Mouse (Mus musculus) heart, postnatal 0 days (tissue): ENCODE measurements at regions not wholly inside any gene's neighbourhood (a gene's known extent, or its start where the extent isn't known, plus 50 kb on each side); places are given as distances from the start of the nearest gene placed in this dataset.

Source experiments
- ATAC-seq: fragments of 200-750 bp; cut with Nextera tagmentation; 2 replicates; pipeline ENCODE4 v1.8.0; 2017; ENCODE audit warnings: low read depth, moderate number of reproducible peaks, moderate library complexity; ENCODE audit not compliant: insufficient read depth
- DNase-seq: peaks from one replicate; pipeline ENCODE4 v3.0.0-alpha.2; 2016; ENCODE audit warnings: low spot score
- H3K27ac ChIP-seq: fragments of 300-500 bp; sonication (generic); 2 replicates; pipeline ENCODE4 v1.5.1; 2014; ENCODE audit warnings: low read depth, mild to moderate bottlenecking
- H3K27me3 ChIP-seq: fragments of 300-500 bp; sonication (generic); 2 replicates; pipeline ENCODE4 v1.6.1; 2014; ENCODE audit warnings: low read length, mixed read lengths; ENCODE audit not compliant: control insufficient read depth, insufficient read depth
- H3K36me3 ChIP-seq: fragments of 300-500 bp; sonication (generic); replicated peaks from 2 replicates; pipeline ENCODE4 v1.6.1; 2014; ENCODE audit warnings: low read length, mixed read lengths; ENCODE audit not compliant: control insufficient read depth, insufficient read depth
- H3K4me1 ChIP-seq: fragments of 300-500 bp; sonication (generic); 2 replicates; pipeline ENCODE4 v1.6.1; 2014; ENCODE audit warnings: antibody characterized with exemption; ENCODE audit not compliant: control insufficient read depth, insufficient read depth
- H3K4me2 ChIP-seq: fragments of 300-500 bp; sonication (generic); 2 replicates; pipeline ENCODE4 v1.6.1; 2014; ENCODE audit warnings: low read depth, mild to moderate bottlenecking, low read length, moderate library complexity
- H3K4me3 ChIP-seq: fragments of 300-500 bp; sonication (generic); 2 replicates; pipeline ENCODE4 v1.5.1; 2014; ENCODE audit warnings: low read depth, low read length
- H3K9ac ChIP-seq: fragments of 300-500 bp; sonication (generic); replicated peaks from 2 replicates; pipeline ENCODE4 v1.6.1; 2014; ENCODE audit warnings: low read depth, low read length, mixed read lengths
- H3K9me3 ChIP-seq: fragments of 300-500 bp; sonication (generic); replicated peaks from 2 replicates; pipeline ENCODE4 v1.6.1; 2016; ENCODE audit warnings: low read length; ENCODE audit not compliant: control insufficient read depth
- CTCF ChIP-seq: IDR thresholded peaks from 2 replicates; pipeline ENCODE4 v1.5.1; 2016; ENCODE audit warnings: antibody characterized with exemption, control low read depth, low read depth
- EP300 ChIP-seq: IDR thresholded peaks from 2 replicates; pipeline ENCODE4 v1.6.1; 2016; ENCODE audit warnings: antibody characterized with exemption, low read depth
- WGBS: fragments of 180-500 bp; shearing (Covaris S2); extraction: QIAGEN DNeasy Blood & Tissue Kit; methylation state at CpG from one replicate; pipeline ENCODE4 v1.1.7; 2014; 5-methylcytosine and 5-hydroxymethylcytosine counted together

DNA sequence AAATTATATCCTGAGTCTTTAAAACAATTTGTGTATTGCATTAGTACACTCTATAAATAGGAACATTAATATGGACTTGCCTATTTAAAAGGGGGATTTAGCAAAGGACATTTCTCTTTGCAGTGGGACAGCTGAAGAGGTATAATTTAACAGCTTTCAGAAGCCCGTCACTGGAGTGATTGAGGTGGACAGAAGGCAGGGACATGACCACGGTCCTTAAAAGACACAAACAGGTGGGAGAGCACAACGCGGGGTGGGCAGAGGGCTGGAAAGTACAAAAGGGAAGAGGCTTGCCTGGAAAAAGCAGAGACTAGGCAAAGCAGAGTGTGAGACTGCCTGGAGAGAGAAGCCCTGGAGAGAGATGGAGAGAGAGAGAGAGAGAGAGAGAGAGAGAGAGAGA is 51.9 kb upstream of the Pkhd1 start:
- H3K27ac ChIP-seq: no peak overlapping the region
- no peak overlapping the region for H3K9ac ChIP-seq
- no peak for DNase-seq
- H3K4me3 ChIP-seq: no peak overlapping the region
- ATAC-seq: no peak
- H3K27me3 ChIP-seq: no peaks in the 10 kb centered on the region
- no peak overlapping the region for H3K4me2 ChIP-seq
- H3K36me3 ChIP-seq: no peaks in the 10 kb centered on the region
- H3K9me3 ChIP-seq: no peaks in the 10 kb centered on the region
- no peaks in the 10 kb centered on the region for H3K4me1 ChIP-seq
- no peak for TF ChIP-seq CTCF
- no peak for TF ChIP-seq EP300
- WGBS: 74% methylated on average over 4 of the region's 4 CpGs

DNA sequence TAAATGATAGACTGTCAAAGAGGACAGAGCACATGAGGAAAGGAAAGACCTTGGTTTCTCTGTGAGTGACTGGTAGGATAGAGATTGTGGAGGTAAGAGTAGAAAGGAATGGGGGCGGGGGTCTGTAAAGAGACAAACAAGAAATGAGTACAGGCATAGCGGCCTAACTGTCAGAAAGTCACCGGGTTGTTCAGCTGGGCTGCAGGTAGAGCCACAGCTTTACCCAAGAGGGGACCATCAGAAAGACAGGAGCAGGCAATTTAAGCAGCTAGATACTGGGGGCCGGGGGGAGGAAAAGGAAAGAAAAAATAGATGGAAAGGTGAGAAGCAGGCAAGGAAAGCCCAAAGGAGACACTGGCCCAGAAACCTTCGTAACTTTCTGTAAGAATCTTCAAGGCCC is 52.6 kb upstream of the Pkhd1 start:
- Histone ChIP-seq H3K4me3 (no peak overlapping the region), H3K27me3 (no peaks in the 10 kb centered on the region), H3K4me2 (no peak overlapping the region), H3K36me3 (no peaks in the 10 kb centered on the region), H3K9ac (no peak overlapping the region), H3K27ac (no peak overlapping the region), H3K4me1 (no peaks in the 10 kb centered on the region), H3K9me3 (no peaks in the 10 kb centered on the region)
- TF ChIP-seq CTCF (no peak), EP300 (no peak)
- ATAC-seq (no peak), DNase-seq (no peak)
- 76% methylated on average over 5 of the region's 5 CpGs for WGBS

DNA sequence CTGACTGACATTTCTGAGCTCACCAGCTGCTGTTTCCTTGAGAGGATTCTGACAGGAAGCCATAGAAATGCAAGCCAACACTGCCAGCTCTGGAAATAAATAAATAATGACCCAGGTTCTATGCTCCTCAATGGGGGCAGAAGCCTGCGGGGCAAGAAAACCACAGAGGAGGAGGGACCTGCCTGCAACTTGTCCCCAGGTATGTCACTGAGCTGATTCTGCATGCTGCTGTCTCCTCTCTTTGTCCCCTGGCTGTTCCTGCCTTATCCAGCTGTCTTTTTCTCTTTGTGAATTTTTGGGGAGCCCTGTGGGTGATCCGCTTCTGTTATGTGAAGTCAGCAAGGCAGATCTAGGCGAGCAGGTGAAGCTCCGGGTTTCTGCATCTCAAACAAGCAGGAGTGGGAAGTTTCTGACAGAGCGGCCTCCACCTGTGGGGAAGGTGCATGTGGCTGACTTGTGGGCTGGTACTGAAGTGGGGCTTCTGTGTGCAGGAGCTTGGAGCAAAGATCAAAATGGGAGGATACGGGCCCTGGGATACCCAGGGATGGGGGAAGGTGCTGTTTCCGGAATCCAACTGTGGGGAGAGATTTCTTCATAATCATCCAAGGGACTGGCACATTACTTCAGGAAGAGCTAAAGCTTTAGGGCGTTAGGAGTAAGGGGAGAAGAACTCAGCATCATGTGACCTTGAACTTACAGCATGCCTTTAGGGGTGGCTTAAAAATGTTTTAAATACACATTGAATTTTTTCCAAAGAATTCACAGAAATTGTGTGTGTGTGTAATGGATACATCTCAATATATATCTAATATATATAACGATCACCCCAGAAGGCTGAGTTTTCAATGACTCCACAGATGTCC is 53.3 kb upstream of the Pkhd1 start:
- Histone ChIP-seq H3K36me3 (no peaks in the 10 kb centered on the region), H3K4me3 (no peak overlapping the region), H3K4me2 (no peak overlapping the region), H3K9me3 (no peaks in the 10 kb centered on the region), H3K4me1 (no peaks in the 10 kb centered on the region), H3K27me3 (no peaks in the 10 kb centered on the region), H3K27ac (no peak overlapping the region), H3K9ac (no peak overlapping the region)
- no peak for TF ChIP-seq CTCF
- no peak for TF ChIP-seq EP300
- whole genome bisulfite sequencing: 75% methylated on average over 9 of the region's 9 CpGs
- DNase-seq: no peak
- ATAC-seq: no peak

GRCm38 (mm10) chr1:20671769-20672150 is 53.9 kb upstream of the Pkhd1 start:
- Histone ChIP-seq H3K27ac (no peak overlapping the region), H3K4me2 (no peak overlapping the region), H3K9me3 (no peaks in the 10 kb centered on the region), H3K9ac (no peak overlapping the region), H3K4me1 (no peaks in the 10 kb centered on the region), H3K36me3 (no peaks in the 10 kb centered on the region), H3K4me3 (no peak overlapping the region), H3K27me3 (no peaks in the 10 kb centered on the region)
- TF ChIP-seq EP300: no peak
- TF ChIP-seq CTCF: no peak
- no peak for DNase-seq
- ATAC-seq: no peak
- WGBS: 56% methylated on average over 3 of the region's 3 CpGs

DNA sequence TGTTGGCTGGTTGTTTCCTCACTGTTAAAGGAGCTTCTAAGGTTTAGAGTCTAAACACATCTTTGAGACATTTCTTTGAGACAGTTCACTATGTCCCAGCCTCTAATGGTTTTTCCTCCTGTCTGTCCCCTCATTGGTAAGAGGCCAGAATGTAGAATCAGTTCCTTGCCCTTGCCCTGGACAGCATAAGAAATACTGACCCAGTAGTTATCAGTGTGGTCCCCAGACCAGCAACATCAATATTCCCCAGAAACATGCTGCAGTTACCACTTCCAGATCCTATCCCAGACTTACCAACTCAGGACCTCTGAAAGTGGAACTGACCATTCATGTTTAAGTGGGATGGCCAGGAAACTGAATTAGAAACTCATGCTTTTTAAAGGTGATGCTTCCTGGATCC is 54.4 kb upstream of the Pkhd1 start:
- H3K4me3 ChIP-seq: no peak overlapping the region
- no peaks in the 10 kb centered on the region for H3K36me3 ChIP-seq
- no peak for DNase-seq
- H3K9ac ChIP-seq: no peak overlapping the region
- H3K9me3 ChIP-seq: no peaks in the 10 kb centered on the region
- TF ChIP-seq EP300 (no peak), CTCF (no peak)
- ATAC-seq: no peak
- H3K4me1 ChIP-seq: no peaks in the 10 kb centered on the region
- no peak overlapping the region for H3K27ac ChIP-seq
- no peaks in the 10 kb centered on the region for H3K27me3 ChIP-seq
- no peak overlapping the region for H3K4me2 ChIP-seq

- no peaks in the 10 kb centered on the region for H3K4me1 ChIP-seq
- no peak overlapping the region for H3K4me3 ChIP-seq
- H3K9ac ChIP-seq: no peak overlapping the region
- ATAC-seq: no peak
- H3K9me3 ChIP-seq: no peaks in the 10 kb centered on the region
- no peak for TF ChIP-seq EP300
- no peak for TF ChIP-seq CTCF
- H3K36me3 ChIP-seq: no peaks in the 10 kb centered on the region
- H3K27ac ChIP-seq: no peak overlapping the region
- no peak for DNase-seq
- no peak overlapping the region for H3K4me2 ChIP-seq
- WGBS: 77% methylated on average over 5 of the region's 5 CpGs
- H3K27me3 ChIP-seq: no peaks in the 10 kb centered on the region
These were observed 55.1 kb upstream of the Pkhd1 start for GRCm38 (mm10) chr1:20672951-20673350.
